Comparison of ENCODE assay signal across 8 mouse cellular contexts in the genomic region with DNA sequence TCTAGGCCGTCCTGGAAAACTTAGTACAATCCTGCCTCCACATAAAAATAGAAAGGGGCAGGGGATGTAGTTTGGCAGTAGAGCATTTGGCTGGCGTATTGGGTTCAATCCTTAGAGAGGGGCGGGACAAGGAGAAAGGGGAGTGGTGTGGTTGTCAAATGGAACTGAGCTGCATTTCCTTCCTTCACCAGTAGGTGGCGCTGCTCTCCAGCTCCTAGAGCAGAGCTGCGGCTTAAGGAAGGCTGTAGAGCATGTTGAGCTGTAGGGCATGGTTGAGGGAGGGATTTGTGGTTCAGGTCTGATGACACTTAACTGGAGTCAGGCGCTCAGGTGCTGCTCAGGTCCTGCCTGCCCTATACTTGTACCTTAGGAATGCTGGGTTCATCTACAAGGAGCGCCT. TPM values are rescaled to one million over a fixed set of nuclear protein-coding genes. Genes with fewer than 3 reads are reported as not detected.
A peak's percentile ranks its signal among the peaks of the same experiment; 100 is the strongest.
DNase-seq lines count a peak whose midpoint lies in the region; ATAC-seq and TF ChIP-seq lines count a peak whose summit lies in the region.

No protein-coding gene starts in this region.

- H3K4me2 ChIP-seq in forebrain, embryonic 13.5 days: no peak overlapping the region
- H3K4me2 ChIP-seq in heart, postnatal 0 days (ENCODE audit: low read depth, low read length): no peak overlapping the region
- no peak overlapping the region for H3K4me2 ChIP-seq in liver, embryonic 14.5 days (ENCODE audit: low read depth)
- no peak overlapping the region for H3K4me2 ChIP-seq in neural tube, embryonic 12.5 days (replicated peaks)
- H3K4me2 ChIP-seq in stomach, postnatal 0 days (replicated peaks; ENCODE audit: low read depth): no peak overlapping the region

- H3K27ac ChIP-seq in ES-Bruce4 (ENCODE audit: insufficient read depth, low read length): no peak overlapping the region
- no peak overlapping the region for H3K27ac ChIP-seq in forebrain, embryonic 13.5 days
- no peak overlapping the region for H3K27ac ChIP-seq in heart, postnatal 0 days (ENCODE audit: low read depth)
- H3K27ac ChIP-seq in liver, embryonic 14.5 days: no peak overlapping the region
- H3K27ac ChIP-seq in neural tube, embryonic 12.5 days: no peak overlapping the region
- H3K27ac ChIP-seq in stomach, postnatal 0 days (replicated peaks): no peak overlapping the region

- TF ChIP-seq CTCF in ES-Bruce4 (IDR thresholded peaks at IDR 0.05; ENCODE audit: low read depth, low read length): peak; percentile 100
- TF ChIP-seq CTCF in heart, postnatal 0 days (IDR thresholded peaks at IDR 0.05; ENCODE audit: low read depth): peak; percentile 100
- peak; percentile 100 for TF ChIP-seq CTCF in liver, embryonic 14.5 days (IDR thresholded peaks at IDR 0.05; ENCODE audit: low read depth)
- peak; percentile 100 for TF ChIP-seq CTCF in stomach, postnatal 0 days (IDR thresholded peaks at IDR 0.05; ENCODE audit: low read depth)

- no peak for TF ChIP-seq POLR2A in ES-Bruce4 (IDR thresholded peaks at IDR 0.05; ENCODE audit: insufficient read depth, low read length)

- no peaks in the 10 kb centered on the region for H3K27me3 ChIP-seq in ES-Bruce4 (ENCODE audit: control insufficient read depth, insufficient read depth, low read length, poor library complexity, severe bottlenecking)
- peaks cover 24% of the 10 kb centered on the region for H3K27me3 ChIP-seq in forebrain, embryonic 13.5 days
- H3K27me3 ChIP-seq in heart, postnatal 0 days (ENCODE audit: control insufficient read depth, insufficient read depth, low read length): peaks cover 14% of the 10 kb centered on the region; the same call in 1 of the 2 replicates
- H3K27me3 ChIP-seq in liver, embryonic 14.5 days (ENCODE audit: control insufficient read depth, insufficient read depth, low read length): no peaks in the 10 kb centered on the region; the same call in 1 of the 2 replicates
- no peaks in the 10 kb centered on the region for H3K27me3 ChIP-seq in neural tube, embryonic 12.5 days (replicated peaks)
- H3K27me3 ChIP-seq in stomach, postnatal 0 days (ENCODE audit: control insufficient read depth, insufficient read depth, low read length): no peaks in the 10 kb centered on the region

- ATAC-seq in cerebellum, adult (ENCODE audit: insufficient number of reproducible peaks, low FRiP score, low TSS enrichment): peak; percentile 70
- ATAC-seq in forebrain, embryonic 13.5 days: peak; percentile 87
- peak; percentile 83 for ATAC-seq in heart, postnatal 0 days (ENCODE audit: insufficient read depth, low read depth)
- peak; percentile 80 for ATAC-seq in liver, embryonic 14.5 days (ENCODE audit: insufficient read depth)
- peak; percentile 69 for ATAC-seq in neural tube, embryonic 12.5 days (ENCODE audit: low FRiP score, low read depth)
- peak; percentile 68 for ATAC-seq in stomach, postnatal 0 days (ENCODE audit: low FRiP score, low TSS enrichment)

- no peaks in the 10 kb centered on the region for H3K9me3 ChIP-seq in ES-Bruce4 (replicated peaks; ENCODE audit: control insufficient read depth, insufficient read depth, low read length, poor library complexity, severe bottlenecking)
- H3K9me3 ChIP-seq in forebrain, embryonic 13.5 days (replicated peaks): no peaks in the 10 kb centered on the region
- H3K9me3 ChIP-seq in heart, postnatal 0 days (replicated peaks; ENCODE audit: control insufficient read depth, low read length): peaks cover 4% of the 10 kb centered on the region; the same call in 1 of the 2 replicates
- no peaks in the 10 kb centered on the region for H3K9me3 ChIP-seq in liver, embryonic 14.5 days (ENCODE audit: control insufficient read depth, low read length)
- H3K9me3 ChIP-seq in neural tube, embryonic 12.5 days: no peaks in the 10 kb centered on the region
- H3K9me3 ChIP-seq in stomach, postnatal 0 days (ENCODE audit: control insufficient read depth, low read length): no peaks in the 10 kb centered on the region

- TF ChIP-seq EP300 in ES-Bruce4 (IDR thresholded peaks at IDR 0.05; ENCODE audit: insufficient read depth, low read depth, low read length): peak; percentile 57; the same call in 1 of the 2 replicates
- no peak for TF ChIP-seq EP300 in heart, postnatal 0 days (IDR thresholded peaks at IDR 0.05; ENCODE audit: low read depth)
- no peak for TF ChIP-seq EP300 in liver, embryonic 14.5 days (IDR thresholded peaks at IDR 0.05; ENCODE audit: low read depth)
- TF ChIP-seq EP300 in stomach, postnatal 0 days (optimal IDR thresholded peaks at IDR 0.05): no peak

- H3K4me3 ChIP-seq in ES-Bruce4 (ENCODE audit: low read depth, low read length): no peak overlapping the region
- H3K4me3 ChIP-seq in forebrain, embryonic 13.5 days: no peak overlapping the region
- no peak overlapping the region for H3K4me3 ChIP-seq in heart, postnatal 0 days (ENCODE audit: low read depth, low read length)
- H3K4me3 ChIP-seq in liver, embryonic 14.5 days (ENCODE audit: insufficient read depth in 1 of 2, low read depth in 2 of 2, low read length in 2 of 2): no peak overlapping the region
- no peak overlapping the region for H3K4me3 ChIP-seq in neural tube, embryonic 12.5 days
- no peak overlapping the region for H3K4me3 ChIP-seq in stomach, postnatal 0 days (ENCODE audit: low read depth, low read length)

- H3K9ac ChIP-seq in ES-Bruce4 (ENCODE audit: low read depth, poor library complexity, severe bottlenecking): no peak overlapping the region
- H3K9ac ChIP-seq in forebrain, embryonic 13.5 days: no peak overlapping the region
- no peak overlapping the region for H3K9ac ChIP-seq in heart, postnatal 0 days (replicated peaks; ENCODE audit: low read depth, low read length)
- no peak overlapping the region for H3K9ac ChIP-seq in liver, embryonic 14.5 days (replicated peaks)
- H3K9ac ChIP-seq in neural tube, embryonic 12.5 days: no peak overlapping the region
- H3K9ac ChIP-seq in stomach, postnatal 0 days (ENCODE audit: low read length): no peak overlapping the region

- WGBS in forebrain, embryonic 13.5 days: 12% methylated on average over 7 of the region's 7 CpGs
- WGBS in heart, postnatal 0 days: 9% methylated on average over 7 of the region's 7 CpGs
- 8% methylated on average over 7 of the region's 7 CpGs for WGBS in liver, embryonic 14.5 days (ENCODE audit: insufficient replicate concordance)
- WGBS in neural tube, embryonic 12.5 days: 8% methylated on average over 7 of the region's 7 CpGs
- 8% methylated on average over 7 of the region's 7 CpGs for WGBS in stomach, postnatal 0 days

- peaks cover 9% of the 10 kb centered on the region for H3K36me3 ChIP-seq in ES-Bruce4 (ENCODE audit: control insufficient read depth, insufficient read depth, low read length, poor library complexity, severe bottlenecking)
- H3K36me3 ChIP-seq in forebrain, embryonic 13.5 days (ENCODE audit: poor library complexity, severe bottlenecking): no peaks in the 10 kb centered on the region
- H3K36me3 ChIP-seq in heart, postnatal 0 days (replicated peaks; ENCODE audit: control insufficient read depth, insufficient read depth, low read length): no peaks in the 10 kb centered on the region
- H3K36me3 ChIP-seq in liver, embryonic 14.5 days (replicated peaks; ENCODE audit: control insufficient read depth, insufficient read depth, low read depth): peaks cover 4% of the 10 kb centered on the region
- H3K36me3 ChIP-seq in neural tube, embryonic 12.5 days: 0 out of 2 replicates have a peak, but pooled peaks cover 6% of the 10 kb centered on the region
- H3K36me3 ChIP-seq in stomach, postnatal 0 days (ENCODE audit: control insufficient read depth, insufficient read depth, low read length): no peaks in the 10 kb centered on the region

- H3K4me1 ChIP-seq in ES-Bruce4 (ENCODE audit: control insufficient read depth, insufficient read depth, low read length): no peaks in the 10 kb centered on the region
- H3K4me1 ChIP-seq in forebrain, embryonic 13.5 days: peaks cover 21% of the 10 kb centered on the region
- no peaks in the 10 kb centered on the region for H3K4me1 ChIP-seq in heart, postnatal 0 days (ENCODE audit: control insufficient read depth, insufficient read depth)
- peaks cover 3 to 11% of the 10 kb centered on the region in 2 experiments for H3K4me1 ChIP-seq in liver, embryonic 14.5 days (replicated peaks; ENCODE audit: control insufficient read depth in 2 of 2, insufficient read depth in 2 of 2, low read length in 1 of 2)
- peaks cover 34% of the 10 kb centered on the region for H3K4me1 ChIP-seq in neural tube, embryonic 12.5 days
- no peaks in the 10 kb centered on the region for H3K4me1 ChIP-seq in stomach, postnatal 0 days (replicated peaks; ENCODE audit: control insufficient read depth, insufficient read depth)

- peak; percentile 86 for DNase-seq in heart, postnatal 0 days (ENCODE audit: low spot score)
- DNase-seq in kidney, postnatal 36 days: peak; percentile 89 to 95
- peak; percentile 78 to 84 (median 83) for DNase-seq in liver, embryonic 14.5 days (ENCODE audit: low read depth in 3 of 3, low spot score in 3 of 3)
- DNase-seq in stomach, postnatal 0 days (ENCODE audit: low spot score): peak; percentile 92

RNA-seq across cellular contexts. Expression of gene Srxn1, which starts 6.6 kb away (rescaled TPM):
- polyA plus RNA-seq in ES-Bruce4 (2011; ENCODE audit: insufficient read depth, insufficient read length, low read depth, missing spikeins): 18.1 TPM in 2 replicates
- polyA plus RNA-seq in forebrain, embryonic 13.5 days (2015; fragmentation: Nextera tagmentation; extraction: Ambion mirVana): 10.3 and 10.7 TPM in 2 replicates
- total RNA-seq in heart, postnatal 0 days (2014; rRNA removed; ENCODE audit: low replicate concordance): 10.9 and 13.7 TPM in 2 replicates
- 9.5 and 10.2 TPM in 2 replicates for polyA plus RNA-seq in heart, postnatal 0 days (2015; fragmentation: Nextera tagmentation; extraction: Ambion mirVana)
- polyA plus RNA-seq in liver, embryonic 14.5 days (2012; rRNA removed): 11.0 and 13.3 TPM in 2 replicates
- polyA plus RNA-seq in liver, embryonic 14.5 days (2014; fragmentation: Nextera tagmentation; extraction: Ambion mirVana): 10.6 and 13.5 TPM in 2 replicates
- polyA plus RNA-seq in neural tube, embryonic 12.5 days (2016; fragmentation: Nextera tagmentation; extraction: Ambion mirVana): 19.5 and 20.2 TPM in 2 replicates
- 28.4 and 31.4 TPM in 2 replicates for polyA plus RNA-seq in stomach, postnatal 0 days (2015; fragmentation: Nextera tagmentation; extraction: Ambion mirVana)

RNA-seq across cellular contexts. Expression of gene Scrt2, which starts 30.6 kb away (rescaled TPM):
- 0.18 and 0.32 TPM in 2 replicates for polyA plus RNA-seq in ES-Bruce4 (2011; ENCODE audit: insufficient read depth, insufficient read length, low read depth, missing spikeins)
- polyA plus RNA-seq in forebrain, embryonic 13.5 days (2015; fragmentation: Nextera tagmentation; extraction: Ambion mirVana): 17.5 and 19.9 TPM in 2 replicates
- not detected in 2 replicates for total RNA-seq in heart, postnatal 0 days (2014; rRNA removed; ENCODE audit: low replicate concordance)
- polyA plus RNA-seq in heart, postnatal 0 days (2015; fragmentation: Nextera tagmentation; extraction: Ambion mirVana): not detected in 2 replicates
- 0.01 and 0.08 TPM in 2 replicates for polyA plus RNA-seq in liver, embryonic 14.5 days (2012; rRNA removed)
- not detected in 2 replicates for polyA plus RNA-seq in liver, embryonic 14.5 days (2014; fragmentation: Nextera tagmentation; extraction: Ambion mirVana)
- 34.5 and 35.4 TPM in 2 replicates for polyA plus RNA-seq in neural tube, embryonic 12.5 days (2016; fragmentation: Nextera tagmentation; extraction: Ambion mirVana)
- not detected in 2 replicates for polyA plus RNA-seq in stomach, postnatal 0 days (2015; fragmentation: Nextera tagmentation; extraction: Ambion mirVana)

RNA-seq across cellular contexts. Expression of gene Tcf15, which starts 31.4 kb away (rescaled TPM):
- polyA plus RNA-seq in ES-Bruce4 (2011; ENCODE audit: insufficient read depth, insufficient read length, low read depth, missing spikeins): 8.3 and 8.5 TPM in 2 replicates
- polyA plus RNA-seq in forebrain, embryonic 13.5 days (2015; fragmentation: Nextera tagmentation; extraction: Ambion mirVana): 1.4 and 1.8 TPM in 2 replicates
- total RNA-seq in heart, postnatal 0 days (2014; rRNA removed; ENCODE audit: low replicate concordance): 32.5 and 36.8 TPM in 2 replicates
- 23.0 and 23.2 TPM in 2 replicates for polyA plus RNA-seq in heart, postnatal 0 days (2015; fragmentation: Nextera tagmentation; extraction: Ambion mirVana)
- 0.11 and 0.17 TPM in 2 replicates for polyA plus RNA-seq in liver, embryonic 14.5 days (2012; rRNA removed)
- not detected in 2 replicates for polyA plus RNA-seq in liver, embryonic 14.5 days (2014; fragmentation: Nextera tagmentation; extraction: Ambion mirVana)
- 22.6 and 26.3 TPM in 2 replicates for polyA plus RNA-seq in neural tube, embryonic 12.5 days (2016; fragmentation: Nextera tagmentation; extraction: Ambion mirVana)
- polyA plus RNA-seq in stomach, postnatal 0 days (2015; fragmentation: Nextera tagmentation; extraction: Ambion mirVana): 2.5 and 3.1 TPM in 2 replicates

Comparison
In these comparisons a context has a peak if more than half of its experiments do, and no peak if none do; other contexts are left out.
1. RNA of gene Scrt2, which starts 30.6 kb away (polyA plus RNA-seq): 34.5 to 35.4 TPM in neural tube, embryonic 12.5 days and 17.5 to 19.9 TPM in forebrain, embryonic 13.5 days; 0.18 to 0.32 TPM in ES-Bruce4, not detected in stomach, postnatal 0 days, 0.01 to 0.08 TPM in liver, embryonic 14.5 days and not detected in heart, postnatal 0 days; every median in the first group is over 10 times any median in the second.
2. Peak in every context shown above with its lines, with median percentiles within 50 percentile points of each other: CTCF ChIP-seq, ATAC-seq and DNase-seq.